Mouse (Mus musculus): ENCODE data around the gene Olfr560.

The Olfr560 gene

DNA sequence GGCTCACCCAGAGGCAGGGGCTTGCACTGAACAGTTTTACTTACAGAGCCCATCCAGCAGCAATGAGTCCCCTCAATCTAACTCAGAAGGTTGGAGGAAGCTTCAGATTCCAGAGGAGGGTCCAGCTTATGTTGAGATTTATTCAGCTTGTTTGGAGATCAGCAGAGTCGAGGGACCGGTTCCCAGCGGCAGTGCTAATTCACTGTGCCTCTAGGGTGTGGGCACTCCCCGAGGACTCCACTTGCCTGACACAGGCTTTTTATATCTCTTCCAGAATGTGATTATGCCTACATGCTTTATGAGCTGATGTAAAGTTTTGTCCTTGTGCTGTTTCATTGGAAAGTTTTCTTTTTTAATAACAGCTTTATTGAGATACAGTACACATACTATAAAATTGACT is at the start of gene Olfr560, which contains the start of gene Olfr78:
Gene Olfr560 (minus strand): TSS at position 101 of the 400 bp plus-strand sequence.
Gene Olfr78 (minus strand): TSS at position 206 of the 400 bp plus-strand sequence.
- DNase-seq (ENCODE audit: low read depth in 2 of 2, low spot score in 2 of 2), result no peak

DNA sequence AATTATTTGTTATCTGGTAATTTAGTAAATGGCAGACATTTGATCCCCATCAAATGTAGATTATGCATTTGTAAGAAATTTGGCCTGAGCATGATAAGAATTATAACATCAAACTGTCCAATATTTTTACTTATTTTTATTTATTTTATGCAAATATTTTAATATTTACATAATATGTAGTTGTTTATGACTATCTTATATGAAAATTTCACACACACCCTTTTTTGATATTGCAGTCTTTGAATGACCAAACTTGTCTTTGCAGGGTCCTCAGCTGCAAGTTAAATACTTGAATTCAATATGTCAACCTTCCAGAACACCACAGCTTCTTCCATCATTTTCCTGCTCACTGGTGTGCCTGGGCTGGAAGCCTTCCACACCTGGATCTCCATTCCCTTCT is 44.0 kb upstream of the Olfr560 start, which contains the start of gene Olfr564:
Gene Olfr564 (plus strand): TSS at position 301 of the 400 bp plus-strand sequence.
- no peak for DNase-seq (ENCODE audit: low read depth in 2 of 2, low spot score in 2 of 2)

DNA sequence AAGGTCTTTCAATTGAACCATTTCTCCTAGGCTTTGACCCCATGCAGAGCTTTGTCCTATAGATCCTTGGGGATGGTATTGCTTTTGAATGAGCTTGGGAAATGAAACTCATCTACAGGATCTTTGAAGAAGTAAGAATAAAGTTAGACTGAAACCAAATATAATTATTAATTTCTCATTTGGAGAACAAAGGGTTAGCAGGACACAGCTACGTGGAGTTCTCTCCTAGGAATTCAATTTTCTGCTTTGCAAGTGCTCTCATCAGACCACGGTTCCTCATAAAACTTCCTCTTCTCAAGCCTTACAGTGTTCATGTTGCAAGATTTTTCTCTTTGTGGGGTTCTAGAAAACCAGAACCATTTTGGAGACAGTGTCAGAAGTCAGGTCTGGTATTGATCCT is 11.8 kb upstream of the Olfr560 start, which contains the start of gene Olfr561:
Gene Olfr561 (plus strand): TSS at position 301 of the 400 bp plus-strand sequence.
- no peak for DNase-seq (ENCODE audit: low read depth in 2 of 2, low spot score in 2 of 2)

DNA sequence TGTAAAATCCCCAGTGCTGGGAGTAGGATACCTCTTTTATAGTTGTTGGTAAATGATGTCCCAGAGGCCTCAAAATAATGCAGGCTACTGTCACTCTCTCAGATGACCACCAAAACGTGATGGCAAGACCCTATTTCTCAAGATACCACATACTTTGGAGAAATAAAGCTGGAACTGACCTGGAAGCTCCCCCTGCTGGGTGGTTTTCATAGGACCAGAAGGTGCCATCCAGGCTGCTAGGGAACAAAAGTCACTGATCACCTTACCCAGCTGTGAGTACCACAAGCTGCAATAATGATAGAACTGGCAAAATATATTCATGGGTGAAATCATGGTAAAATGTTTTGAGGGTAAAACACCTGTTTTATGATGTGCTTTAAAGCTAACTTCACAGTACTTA is 7.1 kb downstream of the Olfr560 start:
- DNase-seq (ENCODE audit: low read depth in 2 of 2, low spot score in 2 of 2), result no peak

DNA sequence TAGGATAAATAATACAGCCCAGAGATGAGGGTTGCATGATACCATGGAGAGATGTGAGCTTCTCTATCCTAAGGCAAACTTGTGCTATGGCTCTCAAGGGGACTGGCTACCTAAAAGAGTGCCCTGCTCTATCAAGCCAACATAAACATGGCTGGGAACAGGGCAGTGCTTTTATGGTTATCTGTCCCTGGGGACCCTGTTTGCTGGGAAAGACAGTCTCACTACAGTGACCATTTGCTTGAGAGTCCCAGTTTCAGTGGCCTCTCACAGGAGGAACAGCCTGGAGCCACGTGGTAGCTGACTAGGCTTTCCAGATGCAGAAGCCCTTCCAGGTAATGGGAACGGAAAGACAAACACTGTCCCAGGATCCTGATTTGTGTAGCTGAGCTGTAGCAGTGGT is 21.5 kb downstream of the Olfr560 start:
- no peak for DNase-seq (ENCODE audit: low read depth in 2 of 2, low spot score in 2 of 2)

DNA sequence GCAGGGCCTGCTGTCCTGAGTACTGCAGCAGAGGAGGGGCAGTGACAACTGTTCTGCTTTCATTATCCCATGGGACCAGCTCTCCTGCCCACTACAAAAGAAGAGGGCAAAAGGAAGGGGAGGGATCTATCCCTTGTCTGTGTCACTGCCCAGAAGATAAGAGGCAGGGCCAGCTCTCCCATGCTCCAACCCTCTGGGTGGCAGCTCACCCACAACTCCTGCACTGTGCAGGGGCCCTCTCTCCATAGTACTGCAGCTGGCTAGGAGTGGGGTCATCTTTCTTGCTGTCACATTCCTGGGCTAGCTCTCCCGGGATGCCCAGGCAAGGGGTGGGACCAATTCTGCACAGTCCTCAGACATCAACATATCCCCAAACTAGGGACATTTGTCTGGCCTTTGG is 25.4 kb downstream of the Olfr560 start:
- DNase-seq (ENCODE audit: low read depth in 2 of 2, low spot score in 2 of 2), result no peak

DNA sequence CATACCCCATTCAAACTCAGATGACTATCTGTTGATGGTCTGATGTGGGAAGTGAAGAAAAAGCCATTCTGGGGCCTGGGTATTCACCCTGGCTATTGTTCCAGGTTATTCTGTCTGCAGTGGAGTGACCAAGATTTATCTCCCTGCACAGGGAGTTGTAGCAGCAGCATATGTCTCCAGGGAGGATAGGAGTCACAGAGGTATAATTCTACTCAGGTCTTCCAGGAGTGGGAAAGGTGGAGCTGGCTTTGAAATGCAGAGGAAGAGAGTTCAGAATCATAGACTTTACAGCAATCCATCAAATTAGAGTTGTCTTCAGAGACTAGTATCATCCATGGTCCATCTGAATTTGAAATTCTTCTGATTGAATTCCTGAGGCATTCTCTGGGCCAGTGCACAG is 31.8 kb downstream of the Olfr560 start, which contains the start of gene Olfr559:
Gene Olfr559 (minus strand): TSS at position 101 of the 400 bp plus-strand sequence.
- DNase-seq (ENCODE audit: low read depth in 2 of 2, low spot score in 2 of 2), result no peak

DNA sequence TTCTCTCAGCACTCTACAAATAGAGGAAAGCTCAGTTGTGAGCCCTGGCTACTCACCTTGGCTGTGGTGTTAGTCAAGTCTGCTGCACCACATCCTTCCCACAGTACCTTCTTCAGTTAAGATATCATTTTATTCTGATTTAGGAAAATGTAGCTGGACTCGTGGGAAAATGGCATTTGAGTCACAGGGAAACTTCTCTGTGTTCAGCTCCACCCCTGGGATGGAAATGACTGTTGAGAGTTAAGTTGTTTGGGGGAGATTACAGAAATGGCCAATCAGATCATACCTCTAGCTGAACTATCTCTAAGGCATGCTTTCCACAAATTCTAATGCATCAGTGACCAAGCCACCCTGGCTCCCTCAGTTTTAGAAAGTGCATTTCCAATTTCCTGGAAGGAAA is 40.2 kb downstream of the Olfr560 start, which contains the start of gene Olfr33:
Gene Olfr33 (minus strand): TSS at position 101 of the 400 bp plus-strand sequence.
- DNase-seq (ENCODE audit: low read depth in 2 of 2, low spot score in 2 of 2), result no peak

DNA sequence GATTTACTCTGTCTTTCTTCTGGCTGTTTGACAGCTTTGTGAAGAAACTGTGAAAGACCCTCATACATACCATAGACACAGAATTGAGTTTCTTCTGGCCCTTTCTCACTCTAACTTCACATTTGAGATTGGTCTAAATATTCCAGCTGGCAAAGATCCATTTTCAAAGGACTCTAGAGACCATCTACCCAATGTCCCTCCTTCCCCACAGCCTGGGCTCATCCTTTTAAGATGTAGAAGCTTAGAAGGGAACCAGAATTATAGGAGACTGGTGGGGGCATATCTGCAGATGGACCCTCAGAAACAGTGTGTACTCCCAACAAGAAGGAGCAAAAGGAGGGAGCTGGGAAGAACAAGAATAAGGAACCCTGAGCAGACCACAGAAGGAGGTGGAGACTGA is 57.3 kb downstream of the Olfr560 start, which contains the start of gene Olfr558:
Gene Olfr558 (plus strand): TSS at position 301 of the 400 bp plus-strand sequence.
- no peak for DNase-seq (ENCODE audit: low read depth in 2 of 2, low spot score in 2 of 2)

All from CD8-positive naive resting alpha-beta T cell, adult 2 months (primary cell).